Comparison of ENCODE assay signal across 23 mouse cellular contexts in the genomic region with DNA sequence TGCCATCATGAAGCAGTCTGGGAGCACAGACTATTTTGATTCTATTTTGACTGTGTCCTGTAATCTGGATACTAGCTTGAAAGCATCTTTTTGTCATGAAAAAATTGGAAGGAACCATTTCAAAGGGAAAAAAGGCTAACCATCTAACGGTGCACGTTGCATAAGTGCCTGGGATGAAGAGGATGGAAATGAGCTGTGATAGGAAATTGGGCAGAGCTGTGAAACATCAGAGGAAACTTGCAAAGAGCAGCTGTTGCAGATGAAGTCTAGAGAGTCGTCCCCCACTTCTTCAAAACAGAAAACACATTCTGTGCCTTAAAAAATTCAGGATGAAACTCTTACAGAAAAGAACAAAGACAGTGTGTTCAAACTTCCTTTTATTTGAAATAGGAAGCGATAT.
A peak's percentile ranks its signal among the peaks of the same experiment; 100 is the strongest.
DNase-seq lines count a peak whose midpoint lies in the region; ATAC-seq lines count a peak whose summit lies in the region.
"Had no signal": no experiment of that assay in that cellular context is flagged by ENCODE, and none has a peak within 500 bp of the region (broad histone marks: within the 10 kb centered on the region; RNA-seq: fewer than 3 reads in every experiment).

No protein-coding gene starts in this region.

- no peak overlapping the region for H3K9ac ChIP-seq in forebrain, embryonic 13.5 days
- H3K9ac ChIP-seq: embryonic facial prominence, embryonic 12.5 days; hindbrain, embryonic 12.5 days had no signal

- DNase-seq in frontal cortex, postnatal 10 days (ENCODE audit: low spot score in 2 of 2), result no peak
- peak; percentile 8 to 60 for DNase-seq in left cerebral cortex, adult 18-20 months (ENCODE audit: low spot score in 2 of 2)
- DNase-seq in left cerebral cortex, adult 11 months (ENCODE audit: low spot score), result no peak
- DNase-seq in right cerebral cortex, adult 2 months (ENCODE audit: low spot score in 2 of 2), result peak; percentile 24 to 32
- DNase-seq in right cerebral cortex, postnatal 10 days (ENCODE audit: low spot score in 2 of 2), result no peak
- DNase-seq in telencephalon, adult 2 months (ENCODE audit: low read depth, low spot score), result peak; percentile 80
- DNase-seq: adrenal gland, postnatal 10 days; B cell, adult 2 months; cerebellum, adult 11-12 months; cerebellum, adult 9-10 months; cerebellum, postnatal 25 days; gastrocnemius, postnatal 10 days; heart, adult 18-20 months; heart, postnatal 10 days; heart, postnatal 4 days had no signal

- WGBS in forebrain, embryonic 13.5 days, result 76% methylated on average over 4 of the region's 4 CpGs

- no peak overlapping the region for H3K4me2 ChIP-seq in forebrain, embryonic 13.5 days
- H3K4me2 ChIP-seq: embryonic facial prominence, embryonic 12.5 days; hindbrain, embryonic 12.5 days had no signal

- H3K27ac ChIP-seq in forebrain, embryonic 13.5 days, result no peak overlapping the region
- H3K27ac ChIP-seq: embryonic facial prominence, embryonic 12.5 days; heart, embryonic 10.5 days; hindbrain, embryonic 12.5 days had no signal

- no peaks in the 10 kb centered on the region for H3K9me3 ChIP-seq in forebrain, embryonic 13.5 days (replicated peaks)
- H3K9me3 ChIP-seq: embryonic facial prominence, embryonic 12.5 days; G1E; heart, embryonic 10.5 days; hindbrain, embryonic 12.5 days had no signal

- H3K4me1 ChIP-seq in forebrain, embryonic 13.5 days, result no peaks in the 10 kb centered on the region
- H3K4me1 ChIP-seq: embryonic facial prominence, embryonic 12.5 days; heart, embryonic 10.5 days; hindbrain, embryonic 12.5 days had no signal

- H3K4me3 ChIP-seq in forebrain, embryonic 13.5 days, result no peak overlapping the region
- H3K4me3 ChIP-seq: embryonic facial prominence, embryonic 12.5 days; heart, embryonic 10.5 days; hindbrain, embryonic 12.5 days had no signal

- H3K36me3 ChIP-seq in forebrain, embryonic 13.5 days (ENCODE audit: poor library complexity, severe bottlenecking), result no peaks in the 10 kb centered on the region
- H3K36me3 ChIP-seq: embryonic facial prominence, embryonic 12.5 days; G1E; heart, embryonic 10.5 days; hindbrain, embryonic 12.5 days had no signal

- H3K27me3 ChIP-seq in forebrain, embryonic 13.5 days, result no peaks in the 10 kb centered on the region
- H3K27me3 ChIP-seq: embryonic facial prominence, embryonic 12.5 days; hindbrain, embryonic 12.5 days had no signal

- peak; percentile 99 for ATAC-seq in frontal cortex, adult (ENCODE audit: low TSS enrichment)
- no peak for ATAC-seq in forebrain, embryonic 13.5 days
- ATAC-seq: CD4-positive, CD25-positive, alpha-beta regulatory T cell, adult 4 months; forebrain, embryonic 16.5 days had no signal

Comparison
In these comparisons a context has a peak if more than half of its experiments do, and no peak if none do; other contexts are left out.
1. DNase-seq: peak in left cerebral cortex, adult 18-20 months (2 of 2), right cerebral cortex, adult 2 months (2 of 2) and telencephalon, adult 2 months (single experiment); none in frontal cortex, postnatal 10 days (0 of 2), left cerebral cortex, adult 11 months (single experiment) and right cerebral cortex, postnatal 10 days (0 of 2).